Mouse (Mus musculus): ENCODE measurements around the gene Mars. TPM values are rescaled to one million over a fixed set of nuclear protein-coding genes. Genes with fewer than 3 reads are reported as not detected.
A peak's percentile ranks its signal among the peaks of the same experiment; 100 is the strongest.

The Mars gene
- polyA plus RNA-seq, 1 experiment from 2014 or later = 187 TPM

DNA sequence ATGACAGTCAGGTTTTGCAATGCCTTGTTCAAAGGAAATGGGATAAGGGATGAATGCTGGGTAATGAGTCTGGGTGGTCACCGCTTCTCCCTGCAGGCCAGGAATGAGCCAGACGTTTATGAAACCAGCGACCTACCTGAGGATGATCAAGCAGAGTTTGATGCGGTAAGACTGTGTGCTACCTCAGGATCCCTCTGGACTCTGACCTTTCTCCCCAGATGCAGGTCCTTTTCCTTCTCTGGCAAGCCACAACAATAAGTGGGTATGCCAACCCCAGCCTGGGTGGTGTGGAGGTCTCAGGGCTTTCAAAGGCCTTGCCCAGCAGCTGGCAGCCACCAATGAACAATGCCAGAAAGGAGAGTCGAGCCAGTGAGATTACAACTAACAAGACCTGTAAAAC, 44.3 kb downstream of the Mars start:
- H3K36me3 ChIP-seq = peaks cover 43% of the 10 kb centered on the region
- H3K4me3 ChIP-seq = peak overlapping the region; percentile 98
- 86% methylated on average over 5 of the region's 5 CpGs for WGBS
- H3K27ac ChIP-seq (replicated peaks) = no peak overlapping the region
- H3K9me3 ChIP-seq (replicated peaks) = no peaks in the 10 kb centered on the region
- peaks cover 28% of the 10 kb centered on the region for H3K27me3 ChIP-seq (ENCODE audit: low read depth, poor library complexity, severe bottlenecking)
- no peak for DNase-seq (ENCODE audit: low spot score)
- H3K4me1 ChIP-seq = peaks cover 38% of the 10 kb centered on the region

DNA sequence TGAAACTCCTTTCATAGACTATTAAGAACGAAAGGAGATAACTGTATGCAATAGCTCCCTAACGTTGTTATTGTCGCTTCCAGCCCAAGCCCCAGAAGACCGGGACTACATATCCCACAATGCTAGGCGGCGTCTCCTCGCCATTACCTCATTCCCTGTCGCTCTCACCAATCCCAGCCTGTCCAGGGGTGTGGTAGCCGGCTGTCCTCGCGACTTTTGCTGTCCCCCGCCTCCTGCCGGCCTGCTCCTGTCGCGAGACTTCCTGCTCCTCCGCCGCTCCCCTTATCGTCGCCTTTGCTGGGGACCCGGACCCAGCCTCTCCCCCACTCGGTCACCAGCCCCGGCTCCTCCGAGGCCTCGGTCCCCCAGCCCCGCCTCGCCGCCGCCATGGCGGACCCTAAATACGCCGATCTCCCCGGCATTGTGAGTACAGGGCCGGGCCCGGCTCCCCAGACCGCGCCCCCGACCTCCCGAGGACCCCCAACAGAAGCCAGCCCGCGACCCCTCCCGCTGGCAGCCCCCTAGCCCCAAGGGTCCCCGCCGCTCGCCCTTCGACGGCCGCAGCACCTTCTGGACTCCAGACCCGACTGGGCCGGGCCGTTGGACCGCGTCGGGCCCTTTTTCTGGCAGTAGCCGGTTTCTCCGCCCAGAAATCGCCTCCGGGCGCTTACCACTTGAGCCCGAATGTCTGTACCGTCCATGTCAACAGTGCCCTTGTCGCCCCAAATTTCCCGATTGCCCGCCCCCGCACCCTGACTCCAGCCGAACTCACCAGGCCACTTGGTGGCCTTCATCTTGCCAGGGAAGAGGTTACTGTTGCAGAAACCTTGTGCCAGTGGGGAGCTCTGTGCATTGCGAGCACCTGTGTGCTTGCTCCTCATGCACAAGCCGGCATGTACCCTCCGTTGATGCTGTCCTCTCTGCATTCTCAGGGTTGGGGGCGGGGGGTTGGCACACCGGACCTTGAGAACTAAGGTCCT, 45.2 kb downstream of the Mars start, which contains the start of gene Dctn2:
Gene Dctn2, plus strand, starts transcription at position 257 of the 980 bp plus-strand sequence.
- peaks cover 37% of the 10 kb centered on the region for H3K27me3 ChIP-seq (ENCODE audit: low read depth, poor library complexity, severe bottlenecking)
- DNase-seq (ENCODE audit: low spot score) = peak; percentile 97
- peaks cover 34% of the 10 kb centered on the region for H3K36me3 ChIP-seq
- H3K4me1 ChIP-seq = peaks cover 43% of the 10 kb centered on the region
- peak within 1 kb of the TSS; percentile 98 for H3K4me3 ChIP-seq
- peak within 1 kb of the TSS; percentile 98 for H3K27ac ChIP-seq (replicated peaks)
- under 1% methylated on average over 70 of the region's 70 CpGs for WGBS
- H3K9me3 ChIP-seq (replicated peaks) = no peaks in the 10 kb centered on the region

DNA sequence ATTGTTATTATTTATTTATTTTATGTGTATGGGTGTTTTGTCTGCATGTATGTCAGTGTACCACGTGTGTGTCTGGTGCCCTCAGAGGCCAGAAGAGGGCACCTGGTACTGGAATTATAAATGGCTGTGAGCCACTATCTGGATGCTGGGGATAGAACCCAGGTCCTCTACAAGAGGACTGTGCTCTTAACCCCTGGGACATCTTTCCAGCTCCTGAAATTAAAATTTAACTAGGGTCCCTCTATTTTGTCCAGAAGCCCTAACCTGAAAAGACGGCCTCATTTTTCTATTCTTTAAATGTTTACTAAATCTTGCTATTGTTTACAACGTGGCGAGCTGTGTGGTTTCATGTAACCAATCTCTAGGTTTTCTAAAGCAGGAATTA, 45.9 kb downstream of the Mars start:
- peaks cover 44% of the 10 kb centered on the region for H3K27me3 ChIP-seq (ENCODE audit: low read depth, poor library complexity, severe bottlenecking)
- WGBS = 27% methylated on average over 4 of the region's 4 CpGs
- DNase-seq (ENCODE audit: low spot score) = no peak
- peak overlapping the region; percentile 98 for H3K4me3 ChIP-seq
- peak overlapping the region; percentile 98; the same call in 1 of the 2 replicates for H3K27ac ChIP-seq (replicated peaks)
- H3K4me1 ChIP-seq = peaks cover 46% of the 10 kb centered on the region
- no peaks in the 10 kb centered on the region for H3K9me3 ChIP-seq (replicated peaks)
- H3K36me3 ChIP-seq = peaks cover 28% of the 10 kb centered on the region

DNA sequence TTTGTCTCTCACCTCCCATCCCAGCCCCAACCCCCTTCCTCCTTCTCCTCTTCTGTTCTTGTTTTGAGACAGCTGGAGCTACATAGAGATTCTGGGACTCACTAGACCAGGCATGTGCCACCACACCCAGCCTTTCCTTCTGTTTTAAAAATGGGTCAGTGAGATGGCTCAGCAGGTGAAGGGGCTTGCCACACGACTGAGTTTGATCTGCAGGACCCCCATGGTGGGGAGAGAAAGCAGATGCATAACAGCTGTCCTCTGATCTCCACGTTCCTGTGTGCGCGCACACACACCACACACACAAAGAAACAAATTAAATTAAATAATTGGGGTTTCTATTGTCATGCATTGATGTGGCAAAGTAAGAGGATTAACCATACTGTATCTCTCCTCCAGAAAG, 46.6 kb downstream of the Mars start:
- no peaks in the 10 kb centered on the region for H3K9me3 ChIP-seq (replicated peaks)
- H3K27me3 ChIP-seq (ENCODE audit: low read depth, poor library complexity, severe bottlenecking) = peaks cover 47% of the 10 kb centered on the region
- no peak overlapping the region for H3K4me3 ChIP-seq
- H3K27ac ChIP-seq (replicated peaks) = no peak overlapping the region
- WGBS = 70% methylated on average over 4 of the region's 4 CpGs
- no peak for DNase-seq (ENCODE audit: low spot score)
- peaks cover 20% of the 10 kb centered on the region for H3K36me3 ChIP-seq
- peaks cover 45% of the 10 kb centered on the region for H3K4me1 ChIP-seq

DNA sequence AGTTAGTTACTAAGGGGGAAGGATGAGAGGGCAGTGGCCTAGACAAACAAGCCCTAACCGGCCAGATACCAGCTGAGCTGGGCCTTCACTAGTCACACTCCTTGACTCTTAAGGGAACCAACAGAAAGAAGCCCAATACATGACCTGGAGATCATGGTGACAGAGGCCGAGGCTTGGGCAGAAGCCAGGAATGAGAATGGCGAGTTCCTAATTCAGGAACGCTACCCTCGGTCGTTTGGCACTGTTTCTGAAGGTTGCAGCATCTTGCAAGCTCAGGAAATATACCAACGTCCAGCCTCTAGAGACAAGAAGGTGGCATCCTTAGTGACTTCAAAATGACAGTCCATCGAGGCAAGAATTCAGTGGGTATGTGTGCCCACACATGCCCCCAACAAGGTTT, 47.2 kb downstream of the Mars start:
- Histone ChIP-seq H3K27me3 (ENCODE audit: low read depth, poor library complexity, severe bottlenecking) (peaks cover 47% of the 10 kb centered on the region), H3K36me3 (peaks cover 14% of the 10 kb centered on the region), H3K4me3 (no peak overlapping the region), H3K4me1 (peaks cover 50% of the 10 kb centered on the region), H3K9me3 (replicated peaks) (no peaks in the 10 kb centered on the region), H3K27ac (replicated peaks) (no peak overlapping the region)
- WGBS = 78% methylated on average over 8 of the region's 8 CpGs
- no peak for DNase-seq (ENCODE audit: low spot score)

DNA sequence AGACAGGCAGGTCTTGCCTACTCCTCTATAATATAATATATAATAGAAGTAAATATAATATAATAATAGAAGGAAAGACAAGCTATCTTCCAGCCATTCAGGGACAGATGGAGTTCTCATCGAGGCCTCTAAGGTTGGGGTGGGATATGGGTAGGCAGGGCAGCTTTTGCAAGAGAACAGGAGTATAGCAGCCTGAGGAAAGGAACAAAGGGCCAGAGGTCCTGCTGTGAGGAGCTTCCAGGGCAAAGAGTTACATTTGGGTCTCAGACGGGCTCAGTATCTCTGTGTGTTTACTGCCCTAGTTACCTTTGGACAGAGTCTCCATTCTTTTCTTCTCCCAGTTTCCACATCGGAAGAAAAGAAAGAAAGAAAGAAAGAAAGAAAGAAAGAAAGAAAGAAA, 48.0 kb downstream of the Mars start:
- Histone ChIP-seq H3K27me3 (ENCODE audit: low read depth, poor library complexity, severe bottlenecking) (peaks cover 47% of the 10 kb centered on the region), H3K36me3 (peaks cover 7% of the 10 kb centered on the region), H3K27ac (replicated peaks) (no peak overlapping the region), H3K4me1 (peaks cover 54% of the 10 kb centered on the region), H3K9me3 (replicated peaks) (no peaks in the 10 kb centered on the region), H3K4me3 (no peak overlapping the region)
- 42% methylated on average over 3 of the region's 3 CpGs for WGBS
- DNase-seq (ENCODE audit: low spot score) = no peak

DNA sequence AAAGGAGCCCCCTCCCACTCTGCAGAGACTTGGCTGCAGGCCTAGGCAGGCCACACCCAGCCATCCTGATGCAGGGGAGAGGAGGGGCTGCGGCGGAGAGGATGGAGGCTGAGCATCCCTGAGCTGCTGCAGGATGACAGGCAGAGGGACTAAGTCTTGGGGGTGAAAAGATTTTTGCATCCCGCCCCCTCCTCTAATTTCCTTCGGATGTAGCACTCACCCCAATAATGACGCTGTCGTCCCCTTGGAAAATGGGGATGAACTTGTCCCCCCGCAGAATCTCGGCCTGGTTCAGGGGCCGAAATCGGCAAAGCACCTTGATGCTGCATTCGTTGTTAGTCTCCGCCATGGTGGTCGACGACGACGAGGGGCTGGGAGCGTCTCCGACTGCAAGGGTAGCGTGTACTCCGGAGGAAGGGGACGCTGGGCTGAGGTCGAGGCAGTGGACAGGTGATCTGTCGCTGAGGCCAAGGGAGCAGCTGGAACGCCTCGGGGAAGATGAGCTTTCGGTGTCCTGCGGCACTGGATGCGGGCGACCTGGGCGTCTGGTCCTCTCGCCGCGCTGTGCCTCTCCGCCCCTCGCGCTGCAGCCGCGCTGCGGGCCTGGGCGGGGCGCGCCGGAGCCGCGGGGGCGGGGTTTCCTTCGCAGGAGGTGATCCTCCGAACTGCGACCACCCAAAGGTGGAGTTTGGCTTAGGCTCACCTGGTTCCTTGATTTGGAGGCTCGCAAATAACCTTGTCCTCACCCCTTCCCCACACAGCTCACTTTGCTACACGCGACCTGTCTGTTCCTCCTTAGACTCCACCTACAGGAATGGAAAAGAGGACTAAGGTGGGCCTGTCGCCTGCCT, 48.8 kb downstream of the Mars start, which contains the start of gene Kif5a:
Gene Kif5a, minus strand, starts transcription at position 801 of the 851 bp plus-strand sequence.
- 1% methylated on average over 50 of the region's 53 CpGs for WGBS
- peak within 1 kb of the TSS; percentile 57 for H3K4me3 ChIP-seq
- H3K36me3 ChIP-seq = no peaks in the 10 kb centered on the region
- peak; percentile 55 for DNase-seq (ENCODE audit: low spot score)
- peaks cover 47% of the 10 kb centered on the region for H3K27me3 ChIP-seq (ENCODE audit: low read depth, poor library complexity, severe bottlenecking)
- peaks cover 48% of the 10 kb centered on the region for H3K4me1 ChIP-seq
- peak within 1 kb of the TSS; percentile 80 for H3K27ac ChIP-seq (replicated peaks)
- H3K9me3 ChIP-seq (replicated peaks) = no peaks in the 10 kb centered on the region

DNA sequence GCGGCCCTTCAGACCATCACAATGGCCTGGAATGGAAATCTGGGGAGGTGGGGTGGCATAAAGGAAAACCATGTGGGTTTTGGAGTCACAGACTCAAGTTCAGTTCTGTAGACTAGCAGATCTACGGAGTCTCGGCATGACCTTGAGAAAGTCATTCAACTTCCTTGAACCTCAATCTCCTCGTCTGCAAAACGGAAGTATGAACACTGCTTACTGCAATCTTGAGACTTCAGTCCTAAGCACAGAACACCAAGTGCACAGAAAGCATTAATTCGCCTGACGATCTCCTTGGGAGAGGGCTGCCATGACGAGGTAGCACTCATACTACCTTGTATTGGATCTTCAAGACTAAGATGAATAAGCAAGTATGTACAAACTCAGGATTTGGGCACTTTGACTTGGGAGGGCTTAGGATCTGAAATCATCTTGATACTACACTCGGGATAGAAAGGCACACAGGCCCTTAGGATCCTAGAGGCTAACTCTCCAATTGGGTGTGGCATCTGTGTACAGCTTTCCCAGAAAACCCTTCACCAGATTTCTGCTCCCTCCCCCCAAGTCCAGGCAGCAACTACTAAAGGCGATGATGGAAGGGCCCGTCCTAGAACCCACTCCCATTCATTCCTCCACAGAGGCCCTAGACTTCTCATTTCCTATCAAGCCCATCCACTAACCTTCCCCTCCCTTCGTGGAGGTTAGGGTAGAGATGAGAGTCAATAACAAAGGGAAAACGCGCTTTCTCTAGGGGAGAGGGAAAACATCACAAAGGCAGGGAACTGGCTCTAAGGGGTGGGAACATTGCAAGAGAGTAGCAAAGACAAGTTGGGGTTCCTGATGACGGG, 49.7 kb downstream of the Mars start:
- 64% methylated on average over 15 of the region's 15 CpGs for WGBS
- H3K36me3 ChIP-seq = no peaks in the 10 kb centered on the region
- H3K4me3 ChIP-seq = peak overlapping the region; percentile 57
- no peaks in the 10 kb centered on the region for H3K9me3 ChIP-seq (replicated peaks)
- DNase-seq (ENCODE audit: low spot score) = no peak
- peaks cover 40% of the 10 kb centered on the region for H3K4me1 ChIP-seq
- H3K27me3 ChIP-seq (ENCODE audit: low read depth, poor library complexity, severe bottlenecking) = peaks cover 47% of the 10 kb centered on the region
- peak overlapping the region; percentile 80 for H3K27ac ChIP-seq (replicated peaks)

DNA sequence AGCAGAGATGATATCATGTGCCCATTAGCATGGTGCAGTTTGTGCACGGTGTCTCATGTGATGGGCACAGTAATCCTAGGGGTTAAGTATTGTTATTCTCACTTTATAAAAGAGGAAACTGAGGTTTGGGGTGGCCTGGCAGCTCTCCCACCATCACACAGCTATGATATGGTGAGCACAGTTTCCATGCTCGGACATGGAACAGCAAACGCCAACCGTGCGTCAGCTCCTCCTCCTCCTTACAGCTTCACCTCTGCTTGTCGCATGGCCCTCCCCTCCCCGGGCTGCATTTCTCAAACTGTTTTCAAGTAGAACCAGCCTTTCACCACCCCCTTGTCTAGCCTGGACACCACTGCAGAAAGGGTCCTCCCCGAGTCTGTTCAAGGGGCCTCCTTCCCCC, 53.1 kb downstream of the Mars start:
- WGBS = 88% methylated on average over 8 of the region's 8 CpGs
- DNase-seq (ENCODE audit: low spot score) = no peak
- H3K4me1 ChIP-seq = peaks cover 43% of the 10 kb centered on the region
- no peak overlapping the region for H3K4me3 ChIP-seq
- no peaks in the 10 kb centered on the region for H3K36me3 ChIP-seq
- H3K9me3 ChIP-seq (replicated peaks) = no peaks in the 10 kb centered on the region
- H3K27ac ChIP-seq (replicated peaks) = no peak overlapping the region
- peaks cover 31% of the 10 kb centered on the region for H3K27me3 ChIP-seq (ENCODE audit: low read depth, poor library complexity, severe bottlenecking)

DNA sequence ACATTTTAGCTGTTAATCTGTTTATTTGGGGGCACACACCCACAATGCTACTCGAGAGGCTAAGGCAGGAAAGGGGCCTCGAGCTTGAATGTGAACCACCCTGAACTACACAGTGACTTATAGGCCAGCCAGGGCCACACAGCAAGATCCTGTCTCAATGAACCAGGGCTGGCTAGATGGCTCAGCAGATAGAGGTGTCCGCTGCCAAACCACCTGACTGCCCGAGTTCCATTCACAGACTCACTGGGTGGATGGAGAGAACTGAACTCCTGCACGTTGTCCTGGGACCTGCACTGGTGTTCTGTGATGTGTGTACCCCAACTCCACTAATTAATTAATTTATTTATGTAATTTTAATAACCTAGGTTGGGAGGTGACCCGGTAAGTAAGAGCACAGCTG, 53.8 kb downstream of the Mars start:
- Histone ChIP-seq H3K27me3 (ENCODE audit: low read depth, poor library complexity, severe bottlenecking) (peaks cover 24% of the 10 kb centered on the region), H3K4me3 (no peak overlapping the region), H3K36me3 (no peaks in the 10 kb centered on the region), H3K4me1 (peaks cover 37% of the 10 kb centered on the region), H3K9me3 (replicated peaks) (no peaks in the 10 kb centered on the region), H3K27ac (replicated peaks) (no peak overlapping the region)
- WGBS = 87% methylated on average over 6 of the region's 6 CpGs
- no peak for DNase-seq (ENCODE audit: low spot score)

DNA sequence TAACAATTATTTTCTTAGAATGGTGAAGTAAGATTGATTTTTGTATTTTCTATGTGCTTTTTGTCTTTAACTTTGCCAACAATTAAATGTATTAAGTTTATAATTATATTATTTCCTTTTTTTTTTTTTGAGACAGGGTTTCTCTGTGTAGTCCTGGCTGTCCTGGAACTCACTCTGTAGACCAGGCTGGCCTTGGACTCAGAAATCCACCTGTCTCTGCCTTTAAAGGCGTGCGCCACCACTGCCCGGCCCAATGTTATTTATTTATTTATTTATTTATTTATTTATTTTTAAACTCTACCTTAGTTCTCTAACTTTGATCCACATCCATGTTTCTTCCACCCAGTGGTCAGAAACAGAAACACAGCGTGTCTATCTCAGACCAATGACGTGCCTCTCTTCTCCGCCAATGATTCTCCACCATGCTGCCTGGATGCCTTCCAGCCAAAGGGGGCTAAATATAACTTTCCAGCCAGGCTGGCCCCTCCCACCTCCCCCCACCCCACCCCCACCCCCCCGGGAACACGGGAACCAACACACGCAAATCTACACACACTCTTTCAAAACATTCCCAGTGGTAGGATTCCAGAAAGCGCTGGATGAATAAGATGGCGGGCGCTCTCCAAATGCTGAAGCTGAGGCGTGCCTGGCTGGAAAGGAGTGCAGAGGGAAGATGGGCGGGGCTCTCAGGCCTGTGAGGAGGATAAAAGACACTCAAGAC, 55.8 kb downstream of the Mars start:
- 0 out of 2 replicates have a peak overlapping the region, but pooled peaks have one; percentile 42 for H3K27ac ChIP-seq (replicated peaks)
- peaks cover 4% of the 10 kb centered on the region; the same call in 1 of the 2 replicates for H3K27me3 ChIP-seq (ENCODE audit: low read depth, poor library complexity, severe bottlenecking)
- no peaks in the 10 kb centered on the region for H3K9me3 ChIP-seq (replicated peaks)
- H3K4me1 ChIP-seq = peaks cover 24% of the 10 kb centered on the region
- peak overlapping the region; percentile 45 for H3K4me3 ChIP-seq
- H3K36me3 ChIP-seq = no peaks in the 10 kb centered on the region
- WGBS = 26% methylated on average over 14 of the region's 14 CpGs
- peak; percentile 73 for DNase-seq (ENCODE audit: low spot score)

Measured in midbrain, embryonic 10.5 days (tissue).